Mouse (Mus musculus) CH12.LX (cell line): ENCODE measurements around the gene Lepr. TPM values are rescaled to one million over a fixed set of nuclear protein-coding genes. Genes with fewer than 3 reads are reported as not detected.

Experiments
- DNase-seq: peaks from one replicate; pipeline ENCODE4 v3.0.0-alpha.2; 2013; ENCODE audit errors: extremely low read depth
- H3K27ac ChIP-seq: 2 replicates; pipeline ENCODE4 v1.5.1; 2012; ENCODE audit warnings: low read depth, mild to moderate bottlenecking, control low read depth, moderate library complexity; ENCODE audit not compliant: insufficient read depth
- H3K27me3 ChIP-seq: replicated peaks from 2 replicates; pipeline ENCODE3; 2012; ENCODE audit warnings: inconsistent platforms
- H3K36me3 ChIP-seq, 2 experiments: replicated peaks in 1 of 2; 2 replicates each; pipeline versions ENCODE3 to v1.6.1; 2012; ENCODE audit warnings: inconsistent platforms in 1 of 2, low read length in 1 of 2, mild to moderate bottlenecking in 1 of 2, mixed read lengths in 1 of 2, moderate library complexity in 1 of 2; ENCODE audit not compliant: control insufficient read depth in 1 of 2, insufficient read depth in 1 of 2
- H3K4me1 ChIP-seq, 2 experiments: 2 replicates each; pipeline ENCODE4 v1.6.1; 2012; ENCODE audit warnings: inconsistent platforms in 1 of 2, moderate library complexity in 1 of 2; ENCODE audit not compliant: insufficient read depth in 2 of 2, control insufficient read depth in 1 of 2
- H3K4me2 ChIP-seq: 2 replicates; pipeline ENCODE4 v1.6.1; 2012; ENCODE audit warnings: low read depth, mild to moderate bottlenecking, control low read depth; ENCODE audit not compliant: poor library complexity, insufficient read depth, severe bottlenecking
- H3K4me3 ChIP-seq, 3 experiments: fragments of 150-350 bp in 1 of 3; sonication (generic) in 1 of 3; replicated peaks in 1 of 3; 2 replicates each; pipeline versions ENCODE3 to v1.5.1; 2011 to 2012; ENCODE audit warnings: low read depth in 2 of 3, low read length in 2 of 3, mild to moderate bottlenecking in 2 of 3, moderate library complexity in 2 of 3, control low read depth in 1 of 3, improper control_type of control experiment in 1 of 3, inconsistent platforms in 1 of 3, mixed read lengths in 1 of 3; ENCODE audit not compliant: poor library complexity in 1 of 3
- H3K79me2 ChIP-seq: replicated peaks from 2 replicates; pipeline ENCODE4 v1.6.1; 2012; ENCODE audit warnings: mild to moderate bottlenecking, moderate library complexity; ENCODE audit not compliant: control insufficient read depth, poor library complexity, insufficient read depth, severe bottlenecking; ENCODE audit errors: extremely low read depth
- H3K9ac ChIP-seq: 2 replicates; pipeline ENCODE4 v1.6.1; 2012; ENCODE audit warnings: low read depth, mild to moderate bottlenecking, control low read depth, moderate library complexity; ENCODE audit not compliant: insufficient read depth
- H3K9me3 ChIP-seq: replicated peaks from 2 replicates; pipeline ENCODE3; 2012; ENCODE audit warnings: low read length, inconsistent platforms, mixed read lengths
- CHD2 ChIP-seq: IDR thresholded peaks from 2 replicates; pipeline ENCODE4 v1.6.1; 2011; ENCODE audit warnings: low read length, improper control_type of control experiment
- ELF1 ChIP-seq: IDR thresholded peaks from 2 replicates; pipeline ENCODE4 v1.6.1; 2014; ENCODE audit warnings: low read depth, mild to moderate bottlenecking, inconsistent platforms, low read length, improper control_type of control experiment
- EP300 ChIP-seq: IDR thresholded peaks from 2 replicates; pipeline ENCODE4 v1.6.1; 2011; ENCODE audit warnings: low read length, improper control_type of control experiment
- GABPA ChIP-seq: IDR thresholded peaks from 2 replicates; pipeline ENCODE4 v1.6.1; 2012; ENCODE audit warnings: low read depth, low read length, improper control_type of control experiment, inconsistent platforms; ENCODE audit not compliant: insufficient replicate concordance
- JUND ChIP-seq: conservative IDR thresholded peaks from 2 replicates; pipeline ENCODE4 v1.6.1; 2011; ENCODE audit warnings: low read depth, low read length, improper control_type of control experiment
- KAT2A ChIP-seq: IDR thresholded peaks from 2 replicates; pipeline ENCODE4 v1.6.1; 2012; ENCODE audit warnings: low read length, improper control_type of control experiment, inconsistent platforms; ENCODE audit not compliant: insufficient replicate concordance
- MAFK ChIP-seq: IDR thresholded peaks from 2 replicates; pipeline ENCODE4 v1.6.1; 2011; ENCODE audit warnings: low read length, improper control_type of control experiment; ENCODE audit not compliant: insufficient replicate concordance
- MAZ ChIP-seq: IDR thresholded peaks from 2 replicates; pipeline ENCODE4 v1.6.1; 2012; ENCODE audit warnings: low read depth, mild to moderate bottlenecking, inconsistent platforms, low read length, improper control_type of control experiment, moderate library complexity
- MEF2A ChIP-seq: IDR thresholded peaks from 2 replicates; pipeline ENCODE4 v1.6.1; 2014; ENCODE audit warnings: low read depth, mild to moderate bottlenecking, inconsistent platforms, low read length, improper control_type of control experiment, borderline replicate concordance
- NELFE ChIP-seq: IDR thresholded peaks from 2 replicates; pipeline ENCODE4 v1.6.1; 2011; ENCODE audit warnings: low read depth, low read length, improper control_type of control experiment
- PAX5 ChIP-seq: IDR thresholded peaks from 2 replicates; pipeline ENCODE4 v1.6.1; 2012; ENCODE audit warnings: low read length, inconsistent platforms, mixed read lengths
- POLR2A ChIP-seq: IDR thresholded peaks from 2 replicates; pipeline ENCODE4 v1.6.1; 2011; ENCODE audit warnings: low read depth, mild to moderate bottlenecking, improper control_type of control experiment, low read length
- POLR2AphosphoS2 ChIP-seq: IDR thresholded peaks from 2 replicates; pipeline ENCODE4 v1.6.1; 2011; ENCODE audit warnings: low read depth, low read length, improper control_type of control experiment
- RAD21 ChIP-seq: IDR thresholded peaks from 2 replicates; pipeline ENCODE4 v1.6.1; 2011; ENCODE audit warnings: low read depth, mild to moderate bottlenecking, low read length, improper control_type of control experiment, moderate library complexity
- TCF12 ChIP-seq: IDR thresholded peaks from 2 replicates; pipeline ENCODE4 v1.6.1; 2014; ENCODE audit warnings: low read depth, mild to moderate bottlenecking, inconsistent platforms, low read length, improper control_type of control experiment
- USF1 ChIP-seq: IDR thresholded peaks from 2 replicates; pipeline ENCODE4 v1.6.1; 2014; ENCODE audit warnings: low read depth, mild to moderate bottlenecking, inconsistent platforms, low read length, improper control_type of control experiment
- ZC3H11A ChIP-seq: IDR thresholded peaks from 2 replicates; pipeline ENCODE4 v1.6.1; 2012; ENCODE audit warnings: low read depth, mild to moderate bottlenecking, inconsistent platforms, low read length, improper control_type of control experiment
- ZKSCAN1 ChIP-seq: IDR thresholded peaks from 2 replicates; pipeline ENCODE4 v1.6.1; 2012; ENCODE audit warnings: low read depth, inconsistent platforms, low read length, improper control_type of control experiment, borderline replicate concordance
- dilution Hi-C: fragments of 300-500 bp; cut with MboI; formaldehyde crosslinking; loops from 2 replicates; pipeline ENCODE4 v1.14.3; 2020; ENCODE audit warnings: low sequenced_read_pairs; ENCODE audit not compliant: extremely low pct_unique_long_range_greater_than_20kb, extremely low pct_ligation_motif_present
- in situ Hi-C: fragments of 300-500 bp; cut with MboI; formaldehyde crosslinking; loops from 3 replicates; pipeline ENCODE4 v1.14.3; 2019; ENCODE audit warnings: low sequenced_read_pairs, low pct_ligation_motif_present, low pct_unique_long_range_greater_than_20kb, mixed read lengths
- polyA plus RNA-seq: library from polyadenylated mRNA; unstranded; fragments of >175 nt; gene quantifications from 2 replicates; pipeline ENCODE4 v1.2.1, GENCODE M21; 2012; ENCODE audit warnings: low read depth; ENCODE audit not compliant: insufficient read length
- total RNA-seq, 2 experiments: library from RNA; depleted of rRNA; stranded (reverse); fragments of 300-350 nt in 1 of 2; fragments of >200 nt in 1 of 2; gene quantifications; 2 replicates each; pipeline ENCODE4 v1.2.3; 2012 to 2014

The Lepr gene
- total and polyA plus RNA-seq, 3 experiments = 0.04 TPM; not detected in 2

- Histone ChIP-seq H3K27ac (no peak overlapping the region), H3K9me3 (no peaks in the 10 kb centered on the region), H3K36me3 (no peaks in the 10 kb centered on the region), H3K79me2 (no peaks in the 10 kb centered on the region), H3K27me3 (no peaks in the 10 kb centered on the region), H3K4me2 (no peak overlapping the region), H3K9ac (no peak overlapping the region), H3K4me1 (no peaks in the 10 kb centered on the region), H3K4me3 (no peak overlapping the region)
- dilution Hi-C loops = no loop called here
- no peak for DNase-seq
- TF ChIP-seq CHD2 (no peak), GABPA (no peak), KAT2A (no peak)
- in situ Hi-C loops = no loop called here
These were observed 1.4 kb upstream of the Lepr start for GRCm38 (mm10) chr4:101715805-101716204.

GRCm38 (mm10) chr4:101718991-101719580 is 1.9 kb downstream of the Lepr start:
- Histone ChIP-seq H3K27me3 (no peaks in the 10 kb centered on the region), H3K4me2 (no peak overlapping the region), H3K4me3 (no peak overlapping the region), H3K79me2 (no peaks in the 10 kb centered on the region), H3K9ac (no peak overlapping the region), H3K27ac (no peak overlapping the region), H3K4me1 (no peaks in the 10 kb centered on the region), H3K36me3 (no peaks in the 10 kb centered on the region), H3K9me3 (no peaks in the 10 kb centered on the region)
- in situ Hi-C loops = no loop called here
- no peak for DNase-seq
- dilution Hi-C loops = no loop called here
- TF ChIP-seq POLR2A (no peak), MAFK (no peak), POLR2AphosphoS2 (no peak), USF1 (no peak), RAD21 (no peak), JUND (no peak), MEF2A (no peak), KAT2A (no peak), MAZ (no peak), PAX5 (no peak), ELF1 (no peak), ZC3H11A (no peak), EP300 (no peak), NELFE (no peak), TCF12 (no peak), ZKSCAN1 (no peak)
